Mouse (Mus musculus) kidney, adult 9 months (tissue): Measurements from ENCODE around the gene Dcakd.
"Not testable (repeated sequence)": the region's sequence is repeated elsewhere in the genome, so short reads cannot be mapped to it uniquely, and the experiment has no call there.

Source experiments
- DNase-seq: peaks from one replicate; pipeline ENCODE4 v3.0.0; 2022

Gene Dcakd

GRCm38 (mm10) chr11:102975966-102976365 is 52.2 kb downstream of the Dcakd start:
- DNase-seq: not testable (repeated sequence)

- DNase-seq: peak; percentile 44
These were observed 55.8 kb downstream of the Dcakd start for GRCm38 (mm10) chr11:102972326-102972725.

GRCm38 (mm10) chr11:102971604-102972003 is 56.5 kb downstream of the Dcakd start:
- DNase-seq: no peak

- DNase-seq: peak; percentile 14
These were observed 63.5 kb downstream of the Dcakd start for GRCm38 (mm10) chr11:102964547-102965091.

- no peak for DNase-seq
These were observed 64.1 kb downstream of the Dcakd start for GRCm38 (mm10) chr11:102963855-102964546.

- no peak for DNase-seq
These were observed 64.8 kb downstream of the Dcakd start for GRCm38 (mm10) chr11:102963246-102963854.

GRCm38 (mm10) chr11:102962861-102963245 is 65.3 kb downstream of the Dcakd start:
- DNase-seq: no peak

- DNase-seq: no peak
These were observed 67.1 kb downstream of the Dcakd start for GRCm38 (mm10) chr11:102961082-102961481.

- DNase-seq: no peak
These were observed 69.3 kb downstream of the Dcakd start for GRCm38 (mm10) chr11:102958870-102959269.

GRCm38 (mm10) chr11:102958431-102958830 is 69.7 kb downstream of the Dcakd start:
- DNase-seq: no peak

GRCm38 (mm10) chr11:102957692-102958091 is 70.4 kb downstream of the Dcakd start:
- no peak for DNase-seq

GRCm38 (mm10) chr11:102956962-102957614 is 71.0 kb downstream of the Dcakd start:
- DNase-seq: no peak

- no peak for DNase-seq
These were observed 75.2 kb downstream of the Dcakd start for GRCm38 (mm10) chr11:102952922-102953321.

- peak; percentile 74 for DNase-seq
These were observed 79.8 kb downstream of the Dcakd start for GRCm38 (mm10) chr11:102948043-102948961.

GRCm38 (mm10) chr11:102946992-102947343 is 81.2 kb downstream of the Dcakd start:
- no peak for DNase-seq

GRCm38 (mm10) chr11:102946265-102946991 is 81.7 kb downstream of the Dcakd start, which contains the start of gene C1ql1:
Gene C1ql1 (minus strand): TSS chr11:102946688.
- DNase-seq: peak; percentile 81

- no peak for DNase-seq
These were observed 82.5 kb downstream of the Dcakd start for GRCm38 (mm10) chr11:102945306-102946264.
